Comparison of ENCODE assay signal across 25 mouse cellular contexts in the genomic region with DNA sequence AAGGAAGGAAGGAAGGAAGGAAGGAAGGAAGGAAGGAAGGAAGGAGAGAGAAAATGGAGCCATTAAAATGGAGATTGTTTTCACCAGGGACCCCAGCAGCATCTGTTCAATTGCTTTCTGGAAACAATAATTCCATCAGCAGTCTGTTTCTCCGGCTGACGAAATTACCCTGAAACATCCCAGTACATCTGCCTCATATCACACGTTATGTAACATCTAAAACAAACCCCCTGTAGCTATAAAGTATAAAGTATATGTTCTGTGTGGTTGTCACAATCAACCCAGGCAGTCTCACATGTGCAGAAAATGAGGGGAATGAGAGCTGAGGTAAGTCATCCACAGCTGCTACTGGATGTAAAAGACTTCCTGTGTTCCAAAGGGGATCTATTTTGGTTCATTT. TPM values are rescaled to one million over a fixed set of nuclear protein-coding genes. Genes with fewer than 3 reads are reported as not detected.
A peak's percentile ranks its signal among the peaks of the same experiment; 100 is the strongest.
DNase-seq lines count a peak whose midpoint lies in the region; ATAC-seq lines count a peak whose summit lies in the region.
"Had no signal": no experiment of that assay in that cellular context is flagged by ENCODE, and none has a peak within 500 bp of the region (broad histone marks: within the 10 kb centered on the region; RNA-seq: fewer than 3 reads in every experiment).

No protein-coding gene starts in this region.

- no peak overlapping the region for H3K27ac ChIP-seq in hindbrain, embryonic 16.5 days (ENCODE audit: low read depth, low read length)
- H3K27ac ChIP-seq in hindbrain, embryonic 11.5 days (ENCODE audit: low read depth, low read length): no peak overlapping the region
- peak overlapping the region; percentile 82 for H3K27ac ChIP-seq in liver, embryonic 13.5 days
- no peak overlapping the region for H3K27ac ChIP-seq in neural tube, embryonic 14.5 days (ENCODE audit: low read depth, low read length)
- H3K27ac ChIP-seq: embryonic facial prominence, embryonic 13.5 days; forebrain, embryonic 10.5 days; forebrain, embryonic 15.5 days; hindbrain, embryonic 10.5 days; hindbrain, postnatal 0 days; intestine, embryonic 15.5 days; kidney, postnatal 0 days; limb, embryonic 10.5 days; limb, embryonic 15.5 days; lung, embryonic 15.5 days; midbrain, embryonic 12.5 days had no signal

- no peak overlapping the region for H3K4me3 ChIP-seq in hindbrain, embryonic 16.5 days (ENCODE audit: low read length)
- no peak overlapping the region for H3K4me3 ChIP-seq in hindbrain, embryonic 11.5 days (ENCODE audit: low read depth, low read length)
- no peak overlapping the region for H3K4me3 ChIP-seq in liver, embryonic 13.5 days (replicated peaks)
- H3K4me3 ChIP-seq in neural tube, embryonic 14.5 days (ENCODE audit: low read depth, low read length): no peak overlapping the region
- H3K4me3 ChIP-seq: embryonic facial prominence, embryonic 13.5 days; forebrain, embryonic 10.5 days; forebrain, embryonic 15.5 days; hindbrain, embryonic 10.5 days; intestine, embryonic 15.5 days; limb, embryonic 10.5 days; limb, embryonic 15.5 days; lung, embryonic 15.5 days; midbrain, embryonic 12.5 days had no signal

- ATAC-seq in hindbrain, embryonic 16.5 days: peak; percentile 27; the same call in 1 of the 2 replicates
- no peak for ATAC-seq in hindbrain, embryonic 11.5 days (ENCODE audit: low FRiP score)
- ATAC-seq in liver, embryonic 13.5 days (ENCODE audit: low read depth): no peak
- ATAC-seq in neural tube, embryonic 14.5 days (ENCODE audit: low read depth): peak; percentile 67; the same call in 1 of the 2 replicates
- ATAC-seq: forebrain, embryonic 15.5 days; hindbrain, postnatal 0 days; intestine, embryonic 15.5 days had no signal

- no peak overlapping the region for H3K9ac ChIP-seq in hindbrain, embryonic 16.5 days (ENCODE audit: low read depth, low read length)
- H3K9ac ChIP-seq in hindbrain, embryonic 11.5 days (ENCODE audit: low read depth, low read length): no peak overlapping the region
- H3K9ac ChIP-seq in liver, embryonic 13.5 days: peak overlapping the region; percentile 36
- no peak overlapping the region for H3K9ac ChIP-seq in neural tube, embryonic 14.5 days (replicated peaks; ENCODE audit: low read depth, low read length)
- H3K9ac ChIP-seq: embryonic facial prominence, embryonic 13.5 days; forebrain, embryonic 15.5 days; intestine, embryonic 15.5 days; limb, embryonic 15.5 days; lung, embryonic 15.5 days; midbrain, embryonic 12.5 days had no signal

- H3K4me2 ChIP-seq in hindbrain, embryonic 16.5 days (ENCODE audit: low read length): no peak overlapping the region
- H3K4me2 ChIP-seq in hindbrain, embryonic 11.5 days (replicated peaks; ENCODE audit: low read depth, low read length): no peak overlapping the region
- H3K4me2 ChIP-seq in liver, embryonic 13.5 days: no peak overlapping the region
- no peak overlapping the region for H3K4me2 ChIP-seq in neural tube, embryonic 14.5 days (ENCODE audit: low read depth, low read length)
- H3K4me2 ChIP-seq: embryonic facial prominence, embryonic 13.5 days; forebrain, embryonic 15.5 days; intestine, embryonic 15.5 days; limb, embryonic 15.5 days; lung, embryonic 15.5 days; midbrain, embryonic 12.5 days had no signal

- H3K27me3 ChIP-seq in hindbrain, embryonic 16.5 days (replicated peaks; ENCODE audit: control insufficient read depth, insufficient read depth, low read length): no peaks in the 10 kb centered on the region
- H3K27me3 ChIP-seq in hindbrain, embryonic 11.5 days (ENCODE audit: control insufficient read depth, insufficient read depth, low read length): no peaks in the 10 kb centered on the region
- H3K27me3 ChIP-seq in liver, embryonic 13.5 days: no peaks in the 10 kb centered on the region
- no peaks in the 10 kb centered on the region for H3K27me3 ChIP-seq in neural tube, embryonic 14.5 days (ENCODE audit: control insufficient read depth, insufficient read depth, low read length)
- H3K27me3 ChIP-seq: embryonic facial prominence, embryonic 13.5 days; forebrain, embryonic 15.5 days; intestine, embryonic 15.5 days; limb, embryonic 15.5 days; lung, embryonic 15.5 days; midbrain, embryonic 12.5 days had no signal

- H3K36me3 ChIP-seq in hindbrain, embryonic 16.5 days (ENCODE audit: control insufficient read depth, insufficient read depth, low read length): 0 out of 2 replicates have a peak, but pooled peaks cover 2% of the 10 kb centered on the region
- H3K36me3 ChIP-seq in hindbrain, embryonic 11.5 days (ENCODE audit: control insufficient read depth, insufficient read depth, low read length): no peaks in the 10 kb centered on the region
- peaks cover 11% of the 10 kb centered on the region for H3K36me3 ChIP-seq in liver, embryonic 13.5 days
- no peaks in the 10 kb centered on the region for H3K36me3 ChIP-seq in neural tube, embryonic 14.5 days (ENCODE audit: control insufficient read depth, insufficient read depth, low read length)
- H3K36me3 ChIP-seq: forebrain, embryonic 10.5 days; hindbrain, embryonic 10.5 days; intestine, embryonic 15.5 days; limb, embryonic 10.5 days; limb, embryonic 15.5 days; lung, embryonic 15.5 days; midbrain, embryonic 12.5 days had no signal

- no peak for DNase-seq in hindbrain, embryonic 11.5 days (ENCODE audit: low spot score)
- no peak for DNase-seq in liver, embryonic 13.5 days
- DNase-seq in liver: no peak
- peak; percentile 31 for DNase-seq in MN1 (ENCODE audit: low spot score)
- no peak for DNase-seq in kidney, postnatal 25 days
- DNase-seq: adrenal gland, postnatal 14 days; cerebellum, adult 18-20 months; cerebellum, postnatal 10 days; heart, postnatal 14 days; kidney, adult 2 months; right cerebral cortex, postnatal 4 days; thymus, postnatal 4 days had no signal

- no peaks in the 10 kb centered on the region for H3K9me3 ChIP-seq in hindbrain, embryonic 16.5 days (ENCODE audit: control insufficient read depth, low read length)
- no peaks in the 10 kb centered on the region for H3K9me3 ChIP-seq in hindbrain, embryonic 11.5 days (ENCODE audit: control insufficient read depth, low read length)
- no peaks in the 10 kb centered on the region for H3K9me3 ChIP-seq in liver, embryonic 13.5 days (replicated peaks)
- no peaks in the 10 kb centered on the region for H3K9me3 ChIP-seq in neural tube, embryonic 14.5 days (ENCODE audit: control insufficient read depth, low read length)
- H3K9me3 ChIP-seq: embryonic facial prominence, embryonic 13.5 days; forebrain, embryonic 10.5 days; forebrain, embryonic 15.5 days; hindbrain, embryonic 10.5 days; intestine, embryonic 15.5 days; limb, embryonic 10.5 days; limb, embryonic 15.5 days; lung, embryonic 15.5 days; midbrain, embryonic 12.5 days had no signal

- 53% methylated on average over 3 of the region's 3 CpGs for WGBS in hindbrain, embryonic 16.5 days
- 78% methylated on average over 3 of the region's 3 CpGs for WGBS in hindbrain, embryonic 11.5 days
- WGBS in liver, embryonic 13.5 days (ENCODE audit: insufficient replicate concordance): 74% methylated on average over 3 of the region's 3 CpGs
- WGBS in neural tube, embryonic 14.5 days: 16% methylated on average over 3 of the region's 3 CpGs

- H3K4me1 ChIP-seq in hindbrain, embryonic 16.5 days (ENCODE audit: control insufficient read depth, insufficient read depth, low read depth, low read length): no peaks in the 10 kb centered on the region
- no peaks in the 10 kb centered on the region for H3K4me1 ChIP-seq in hindbrain, embryonic 11.5 days (replicated peaks; ENCODE audit: control insufficient read depth, insufficient read depth, low read length)
- peaks cover 72% of the 10 kb centered on the region for H3K4me1 ChIP-seq in liver, embryonic 13.5 days (replicated peaks)
- H3K4me1 ChIP-seq in neural tube, embryonic 14.5 days (ENCODE audit: control insufficient read depth, insufficient read depth, low read length): no peaks in the 10 kb centered on the region
- H3K4me1 ChIP-seq: embryonic facial prominence, embryonic 13.5 days; forebrain, embryonic 10.5 days; forebrain, embryonic 15.5 days; hindbrain, embryonic 10.5 days; intestine, embryonic 15.5 days; limb, embryonic 10.5 days; limb, embryonic 15.5 days; midbrain, embryonic 12.5 days had no signal

RNA-seq across cellular contexts. Expression of a gene that starts 49.0 kb away (rescaled TPM):
- polyA plus RNA-seq in hindbrain, embryonic 16.5 days (2015; fragmentation: Nextera tagmentation; extraction: Ambion mirVana): 25.6 and 26.1 TPM in 2 replicates
- polyA plus RNA-seq in hindbrain, embryonic 11.5 days (2014; fragmentation: Nextera tagmentation; extraction: Ambion mirVana): 9.3 and 9.7 TPM in 2 replicates
- polyA plus RNA-seq in liver, embryonic 13.5 days (2015; fragmentation: Nextera tagmentation; extraction: Ambion mirVana): 11.8 and 13.9 TPM in 2 replicates
- polyA plus RNA-seq in neural tube, embryonic 14.5 days (2014; fragmentation: Nextera tagmentation; extraction: Ambion mirVana): 23.7 and 25.8 TPM in 2 replicates

Comparison
In these comparisons a context has a peak if more than half of its experiments do, and no peak if none do; other contexts are left out.
1. ATAC-seq: peak in hindbrain, embryonic 16.5 days (single experiment) and neural tube, embryonic 14.5 days (single experiment); none in hindbrain, embryonic 11.5 days (single experiment) and liver, embryonic 13.5 days (single experiment).